Mouse (Mus musculus) neural tube, embryonic 15.5 days (tissue): ENCODE data around the gene Ccsap. TPM values are rescaled to one million over a fixed set of nuclear protein-coding genes. Genes with fewer than 3 reads are reported as not detected.

ENCODE experiments used
- ATAC-seq: fragments of 200-750 bp; cut with Nextera tagmentation; 2 replicates; pipeline ENCODE4 v1.8.0; 2017; ENCODE audit warnings: mild to moderate bottlenecking, moderate TSS enrichment, moderate library complexity; ENCODE audit not compliant: low FRiP score
- H3K27ac ChIP-seq: fragments of 300-500 bp; sonication (generic); replicated peaks from 2 replicates; pipeline ENCODE4 v1.5.1; 2015; ENCODE audit warnings: mild to moderate bottlenecking, inconsistent platforms
- H3K27me3 ChIP-seq: fragments of 300-500 bp; sonication (generic); replicated peaks from 2 replicates; pipeline ENCODE4 v1.6.1; 2015; ENCODE audit warnings: inconsistent platforms
- H3K36me3 ChIP-seq: fragments of 300-500 bp; sonication (generic); 2 replicates; pipeline ENCODE4 v1.6.1; 2015; ENCODE audit warnings: inconsistent platforms
- H3K4me1 ChIP-seq: fragments of 300-500 bp; sonication (generic); 2 replicates; pipeline ENCODE4 v1.6.1; 2015; ENCODE audit warnings: inconsistent platforms
- H3K4me2 ChIP-seq: fragments of 300-500 bp; sonication (generic); 2 replicates; pipeline ENCODE4 v1.6.1; 2015; ENCODE audit warnings: inconsistent platforms, mild to moderate bottlenecking, moderate library complexity
- H3K4me3 ChIP-seq: fragments of 300-500 bp; sonication (generic); replicated peaks from 2 replicates; pipeline ENCODE4 v1.5.1; 2015; ENCODE audit warnings: mild to moderate bottlenecking, inconsistent platforms
- H3K9ac ChIP-seq: fragments of 300-500 bp; sonication (generic); replicated peaks from 2 replicates; pipeline ENCODE4 v1.6.1; 2015; ENCODE audit warnings: mild to moderate bottlenecking, inconsistent platforms
- H3K9me3 ChIP-seq: fragments of 300-500 bp; sonication (generic); replicated peaks from 2 replicates; pipeline ENCODE4 v1.6.1; 2016; ENCODE audit warnings: inconsistent platforms
- WGBS: fragments of 180-500 bp; shearing (Covaris S2); methylation state at CpG from one replicate; pipeline ENCODE4 v1.1.7; 2015; ENCODE audit warnings: mixed read lengths; 5-methylcytosine and 5-hydroxymethylcytosine counted together
- polyA plus RNA-seq: library from polyadenylated mRNA; unstranded; fragments of >200 nt; fragmentation: Nextera tagmentation; extraction: Ambion mirVana; gene quantifications from 2 replicates; pipeline ENCODE4 v1.2.1, GENCODE M21; 2015

Gene Ccsap
- polyA plus RNA-seq, 1 experiment from 2014 or later = 4.2 TPM

DNA sequence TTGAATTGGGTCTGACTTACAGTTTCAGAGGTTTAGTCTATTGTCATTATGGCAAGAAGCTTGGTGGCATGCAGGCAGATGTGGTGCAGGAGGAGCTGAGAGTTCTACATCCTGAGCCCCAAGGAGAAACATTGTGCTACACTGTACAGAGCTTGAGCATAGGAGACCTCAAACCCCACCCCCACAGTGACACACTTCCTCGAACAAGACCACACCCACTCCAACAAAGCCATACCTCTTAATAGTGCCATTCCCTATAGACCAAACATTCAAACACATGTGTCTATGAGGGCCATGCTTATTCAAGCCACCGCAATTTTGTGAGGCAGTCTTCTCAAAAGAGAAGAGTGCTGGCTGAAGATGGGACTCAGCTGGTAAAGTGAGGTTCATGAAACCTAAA lies 58.5 kb downstream of the Ccsap start:
- Histone ChIP-seq H3K4me3 (no peak overlapping the region), H3K4me1 (peaks cover 10% of the 10 kb centered on the region), H3K9ac (no peak overlapping the region), H3K4me2 (no peak overlapping the region), H3K27ac (no peak overlapping the region), H3K36me3 (no peaks in the 10 kb centered on the region), H3K27me3 (no peaks in the 10 kb centered on the region), H3K9me3 (no peaks in the 10 kb centered on the region)
- WGBS = 90% methylated on average over 2 of the region's 2 CpGs
- no peak for ATAC-seq

DNA sequence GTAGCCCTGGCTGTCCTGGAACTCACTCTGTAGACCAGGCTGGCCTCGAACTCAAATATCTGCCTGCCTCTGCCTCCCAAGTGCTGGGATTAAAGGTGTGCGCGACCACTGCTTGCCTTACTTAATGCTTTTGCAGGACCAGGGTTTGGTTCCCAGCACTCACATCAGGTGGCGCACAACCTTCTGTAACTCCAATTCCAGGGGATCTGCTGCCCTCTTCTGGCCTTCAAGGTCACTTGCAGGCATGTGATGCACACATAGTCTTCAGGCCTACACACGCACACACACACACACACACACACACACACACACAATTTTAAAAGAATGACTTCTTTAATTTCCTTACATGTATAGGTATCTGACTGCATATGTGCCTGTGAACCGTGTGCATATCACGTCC lies 59.1 kb downstream of the Ccsap start:
- Histone ChIP-seq H3K4me3 (no peak overlapping the region), H3K36me3 (no peaks in the 10 kb centered on the region), H3K27me3 (no peaks in the 10 kb centered on the region), H3K27ac (no peak overlapping the region), H3K4me2 (no peak overlapping the region), H3K9me3 (no peaks in the 10 kb centered on the region), H3K4me1 (peaks cover 7% of the 10 kb centered on the region), H3K9ac (no peak overlapping the region)
- WGBS = 92% methylated on average over 7 of the region's 7 CpGs
- no peak for ATAC-seq

DNA sequence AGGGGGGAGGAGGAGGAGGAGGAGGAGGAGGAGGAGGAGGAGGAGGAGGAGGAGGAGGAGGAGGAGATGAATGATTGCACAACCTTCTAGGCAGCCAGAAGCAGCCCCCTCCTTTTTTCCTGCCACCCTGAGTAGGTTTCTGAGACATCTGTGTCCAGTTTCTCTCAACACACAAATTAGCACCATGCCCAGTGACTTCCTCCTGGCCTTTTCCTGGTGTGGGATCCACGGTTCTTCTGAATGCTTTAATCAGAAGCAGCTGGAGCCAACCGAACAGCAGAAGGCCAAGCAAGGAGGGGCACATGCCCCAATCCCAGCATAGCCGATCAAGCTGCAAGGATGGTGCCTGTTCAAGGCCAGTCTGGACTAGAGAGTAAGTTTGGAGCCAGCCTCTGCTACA lies 60.1 kb downstream of the Ccsap start:
- H3K36me3 ChIP-seq = no peaks in the 10 kb centered on the region
- no peaks in the 10 kb centered on the region for H3K27me3 ChIP-seq
- no peak overlapping the region for H3K4me2 ChIP-seq
- ATAC-seq = no peak
- no peak overlapping the region for H3K9ac ChIP-seq
- H3K4me1 ChIP-seq = no peaks in the 10 kb centered on the region
- 67% methylated on average over 3 of the region's 3 CpGs for WGBS
- H3K27ac ChIP-seq = no peak overlapping the region
- H3K4me3 ChIP-seq = no peak overlapping the region
- no peaks in the 10 kb centered on the region for H3K9me3 ChIP-seq

DNA sequence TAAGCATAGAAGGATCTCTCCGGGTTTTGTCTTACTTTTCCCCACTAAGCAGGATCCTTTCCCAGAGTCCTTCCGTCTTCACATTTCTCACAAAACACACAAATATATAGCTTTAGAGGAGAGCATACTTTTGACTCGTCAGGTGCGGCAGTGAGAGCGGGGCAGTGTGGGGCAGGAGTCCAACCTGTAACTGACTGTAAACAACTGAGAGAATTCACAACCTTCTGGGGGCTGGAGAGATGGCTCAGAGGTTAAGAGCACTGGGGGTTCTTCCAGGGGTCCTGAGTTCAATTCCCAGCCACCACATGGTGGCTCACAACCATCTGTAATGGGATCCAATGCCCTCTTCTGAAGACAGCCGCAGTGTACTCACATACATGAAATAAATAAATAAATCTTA lies 60.6 kb downstream of the Ccsap start:
- no peak overlapping the region for H3K9ac ChIP-seq
- no peaks in the 10 kb centered on the region for H3K9me3 ChIP-seq
- 0 out of 2 replicates have a peak, but pooled peaks cover 2% of the 10 kb centered on the region for H3K4me1 ChIP-seq
- no peaks in the 10 kb centered on the region for H3K36me3 ChIP-seq
- H3K4me3 ChIP-seq = no peak overlapping the region
- H3K27ac ChIP-seq = no peak overlapping the region
- H3K4me2 ChIP-seq = no peak overlapping the region
- H3K27me3 ChIP-seq = no peaks in the 10 kb centered on the region
- ATAC-seq = no peak
- WGBS = 89% methylated on average over 6 of the region's 6 CpGs

DNA sequence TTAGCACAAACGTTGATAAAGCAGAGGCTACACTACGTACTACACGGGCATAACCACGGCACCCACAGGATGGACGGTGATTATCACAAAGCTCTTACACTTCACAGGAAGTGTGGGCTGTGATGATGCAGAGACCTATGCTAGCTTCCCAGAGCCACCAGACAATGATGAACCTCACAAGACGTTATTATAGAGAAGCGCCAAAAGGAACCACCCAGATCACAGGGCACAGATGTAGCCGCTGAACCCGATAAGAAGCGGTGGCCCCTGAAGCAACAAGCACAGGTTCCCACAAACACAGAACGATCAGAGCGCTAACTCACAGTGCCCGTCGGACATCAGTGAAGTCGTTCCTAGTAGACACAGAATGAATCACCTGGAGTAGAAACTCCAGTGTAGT lies 62.1 kb downstream of the Ccsap start:
- ATAC-seq = no peak

DNA sequence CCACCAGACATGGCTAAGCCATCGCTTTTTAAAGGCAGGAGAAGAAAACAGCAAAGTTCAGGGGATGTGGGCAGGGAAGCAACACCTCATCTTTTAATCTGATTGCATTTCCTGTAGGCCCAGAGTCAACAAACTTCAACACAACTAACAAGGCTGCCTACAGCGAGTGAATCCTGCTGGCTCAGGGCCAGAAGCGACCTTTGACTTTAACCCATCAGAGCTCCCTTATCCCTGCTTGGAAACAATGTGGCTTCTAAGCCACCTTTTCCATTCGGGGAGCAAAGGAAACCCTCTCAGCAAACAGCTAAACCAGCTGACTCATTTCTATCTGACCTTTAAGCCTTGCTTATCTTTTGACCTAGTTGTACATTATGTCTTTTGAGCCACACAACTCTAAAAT lies 63.3 kb downstream of the Ccsap start:
- 73% methylated on average over 4 of the region's 4 CpGs for WGBS
- Histone ChIP-seq H3K27me3 (0 out of 2 replicates have a peak, but pooled peaks cover 1% of the 10 kb centered on the region), H3K4me3 (no peak overlapping the region), H3K36me3 (no peaks in the 10 kb centered on the region), H3K9ac (no peak overlapping the region), H3K27ac (no peak overlapping the region), H3K4me1 (peaks cover 13% of the 10 kb centered on the region; the same call in 1 of the 2 replicates), H3K9me3 (no peaks in the 10 kb centered on the region), H3K4me2 (no peak overlapping the region)
- ATAC-seq = no peak

More for the DNA sequence above, 62.1 kb downstream of the Ccsap start:
- H3K9me3 ChIP-seq = no peaks in the 10 kb centered on the region
- H3K27ac ChIP-seq = no peak overlapping the region
- no peak overlapping the region for H3K4me3 ChIP-seq
- H3K36me3 ChIP-seq = no peaks in the 10 kb centered on the region
- no peak overlapping the region for H3K9ac ChIP-seq
- H3K4me2 ChIP-seq = no peak overlapping the region
- 86% methylated on average over 15 of the region's 15 CpGs for WGBS
- peaks cover 9% of the 10 kb centered on the region; the same call in 1 of the 2 replicates for H3K4me1 ChIP-seq
- no peaks in the 10 kb centered on the region for H3K27me3 ChIP-seq

DNA sequence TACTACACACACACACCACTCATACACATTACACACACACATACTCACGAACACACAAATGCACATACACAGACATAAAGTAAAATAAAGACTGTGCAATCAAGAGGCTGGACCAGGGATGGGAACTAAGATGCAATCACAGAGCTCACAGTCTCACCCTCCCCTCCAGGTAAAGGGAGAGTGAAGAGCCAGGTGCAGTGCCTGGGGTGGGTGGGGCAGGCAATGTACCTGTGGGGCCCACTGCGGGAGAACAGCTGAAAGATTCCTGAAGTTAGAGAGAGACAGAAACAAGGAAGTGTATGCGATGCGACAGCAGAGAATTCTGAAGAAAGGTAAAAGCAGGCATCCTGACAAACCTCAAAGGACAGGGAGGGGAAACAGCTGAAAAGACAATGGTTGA lies 65.2 kb downstream of the Ccsap start:
- no peak overlapping the region for H3K4me3 ChIP-seq
- no peak overlapping the region for H3K9ac ChIP-seq
- H3K4me1 ChIP-seq = peaks cover 23% of the 10 kb centered on the region
- H3K36me3 ChIP-seq = no peaks in the 10 kb centered on the region
- no peak overlapping the region for H3K4me2 ChIP-seq
- peaks cover 4% of the 10 kb centered on the region; the same call in 1 of the 2 replicates for H3K27me3 ChIP-seq
- WGBS = 85% methylated on average over 4 of the region's 4 CpGs
- ATAC-seq = no peak
- no peak overlapping the region for H3K27ac ChIP-seq
- no peaks in the 10 kb centered on the region for H3K9me3 ChIP-seq

DNA sequence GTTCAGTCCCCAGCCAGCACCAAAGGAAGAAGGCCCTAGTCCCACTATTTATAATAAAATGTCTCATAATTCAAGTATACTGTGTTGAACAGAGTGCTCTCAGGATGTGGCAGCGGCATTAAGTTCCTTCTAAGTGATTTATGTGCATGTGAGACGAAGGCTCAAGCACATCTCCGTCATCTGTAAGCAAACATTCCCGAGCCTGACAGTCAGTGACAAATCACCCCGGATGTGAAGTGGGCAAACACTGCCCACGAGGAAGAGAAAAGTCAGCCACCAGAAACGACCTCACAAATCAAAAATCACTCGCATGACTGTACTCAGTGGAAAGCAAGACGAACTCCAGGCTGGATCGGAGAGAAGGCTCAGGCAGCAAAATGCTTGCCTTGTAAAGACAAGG lies 66.1 kb downstream of the Ccsap start:
- Histone ChIP-seq H3K9me3 (no peaks in the 10 kb centered on the region), H3K36me3 (no peaks in the 10 kb centered on the region), H3K4me2 (no peak overlapping the region), H3K4me3 (no peak overlapping the region), H3K27me3 (peaks cover 4% of the 10 kb centered on the region; the same call in 1 of the 2 replicates), H3K9ac (no peak overlapping the region), H3K4me1 (peaks cover 24% of the 10 kb centered on the region), H3K27ac (no peak overlapping the region)
- WGBS = 25% methylated on average over 10 of the region's 10 CpGs
- ATAC-seq = no peak

DNA sequence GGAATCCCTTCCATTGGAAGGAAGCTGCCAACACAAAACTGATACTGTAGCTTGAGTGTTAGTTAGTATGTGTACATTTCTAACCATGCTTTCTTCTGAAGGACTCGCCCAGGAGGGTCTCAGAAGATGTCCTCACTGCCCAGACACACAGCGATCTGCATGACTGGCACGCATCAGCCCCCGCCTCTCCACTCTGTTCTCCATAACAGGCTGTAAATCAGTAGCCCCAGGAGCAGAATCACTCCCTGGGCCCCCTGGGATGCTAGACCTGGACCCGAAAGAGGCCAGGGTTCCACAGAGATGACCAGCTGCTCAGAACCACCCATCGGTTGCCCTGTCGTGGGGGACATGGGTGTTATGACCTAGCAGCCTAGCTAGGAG lies 68.2 kb downstream of the Ccsap start:
- H3K4me2 ChIP-seq = no peak overlapping the region
- H3K4me1 ChIP-seq = peaks cover 24% of the 10 kb centered on the region
- no peaks in the 10 kb centered on the region for H3K9me3 ChIP-seq
- 47% methylated on average over 7 of the region's 7 CpGs for WGBS
- H3K36me3 ChIP-seq = no peaks in the 10 kb centered on the region
- H3K27me3 ChIP-seq = peaks cover 4% of the 10 kb centered on the region; the same call in 1 of the 2 replicates
- no peak overlapping the region for H3K9ac ChIP-seq
- ATAC-seq = no peak
- no peak overlapping the region for H3K27ac ChIP-seq
- H3K4me3 ChIP-seq = no peak overlapping the region

DNA sequence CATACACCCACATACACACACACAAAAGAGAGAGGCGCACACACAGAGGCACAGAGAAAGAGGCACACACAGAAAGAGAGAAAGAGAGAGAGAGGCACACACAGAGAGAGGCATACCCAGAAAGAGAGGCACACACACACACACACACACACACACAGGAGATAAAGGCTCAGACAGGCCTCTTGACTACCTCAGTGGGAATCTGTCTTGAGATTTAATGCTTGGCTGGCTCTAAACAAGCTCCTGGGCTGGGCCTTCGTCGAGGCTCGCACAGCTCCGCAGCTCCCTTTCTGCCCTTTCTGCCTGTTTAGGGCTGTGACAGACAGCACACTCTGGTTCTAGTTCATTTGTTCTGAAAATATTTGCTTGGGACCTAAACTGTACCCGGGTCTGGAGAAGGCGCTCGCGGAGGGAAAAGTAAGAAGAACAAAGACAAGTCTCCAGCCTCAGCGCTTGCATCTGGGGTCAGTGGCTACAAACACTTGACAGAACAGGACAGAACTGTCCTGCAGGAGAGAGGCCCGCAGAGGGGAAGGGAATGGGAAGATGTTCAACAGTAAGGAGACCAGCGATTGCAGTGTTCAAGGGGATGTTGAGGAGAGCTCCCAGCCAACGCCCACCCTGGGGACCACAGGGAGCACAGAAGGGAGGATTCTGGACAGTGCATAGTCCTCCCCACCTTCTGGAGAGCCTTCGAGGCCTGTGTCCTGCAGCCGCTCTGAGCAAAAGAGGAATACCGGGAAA lies 68.7 kb downstream of the Ccsap start:
- H3K27ac ChIP-seq = no peak overlapping the region
- no peak for ATAC-seq
- no peaks in the 10 kb centered on the region for H3K9me3 ChIP-seq
- H3K4me3 ChIP-seq = no peak overlapping the region
- peaks cover 4% of the 10 kb centered on the region; the same call in 1 of the 2 replicates for H3K27me3 ChIP-seq
- H3K4me2 ChIP-seq = no peak overlapping the region
- WGBS = 31% methylated on average over 16 of the region's 16 CpGs
- H3K9ac ChIP-seq = no peak overlapping the region
- peaks cover 24% of the 10 kb centered on the region for H3K4me1 ChIP-seq
- no peaks in the 10 kb centered on the region for H3K36me3 ChIP-seq
